Comparison of ENCODE assay signal across 29 mouse cellular contexts in genomic region chr5:144165756-144166155, GRCm38 (mm10). TPM values are rescaled to one million over a fixed set of nuclear protein-coding genes. Genes with fewer than 3 reads are reported as not detected.
DNase-seq lines count a peak whose midpoint lies in the region; ATAC-seq lines count a peak whose summit lies in the region.
"Had no signal": no experiment of that assay in that cellular context is flagged by ENCODE, and none has a peak within 500 bp of the region (broad histone marks: within the 10 kb centered on the region; RNA-seq: fewer than 3 reads in every experiment).

No protein-coding gene starts in this region.

- H3K27me3 ChIP-seq in megakaryocyte, embryonic 14.5 days (replicated peaks): no peaks in the 10 kb centered on the region
- H3K27me3 ChIP-seq: heart, embryonic 12.5 days; limb, embryonic 13.5 days; lung, embryonic 15.5 days; midbrain, embryonic 12.5 days; neural tube, embryonic 13.5 days had no signal

- peak overlapping the region; percentile 57 for H3K4me3 ChIP-seq in megakaryocyte, embryonic 14.5 days (replicated peaks)
- H3K4me3 ChIP-seq: erythroblast, embryonic 14.5 days; gastrocnemius, adult 2 months; heart, adult 2 months; heart, embryonic 12.5 days; hindbrain, embryonic 10.5 days; limb, embryonic 13.5 days; lung, embryonic 15.5 days; midbrain, embryonic 12.5 days; myocyte; neural tube, embryonic 13.5 days had no signal

- no peak for ATAC-seq in megakaryocyte, adult 5-6 weeks (ENCODE audit: poor library complexity, severe bottlenecking)
- peak; percentile 83 for ATAC-seq in CD4-positive, CD25-positive, alpha-beta regulatory T cell, adult 4 months
- peak; percentile 83 for ATAC-seq in inflammation-experienced regulatory T-cells, adult 6 months
- ATAC-seq: forebrain, embryonic 16.5 days; hindbrain, embryonic 16.5 days had no signal

- H3K36me3 ChIP-seq in megakaryocyte, embryonic 14.5 days (replicated peaks; ENCODE audit: low read length): peaks cover 62% of the 10 kb centered on the region

- H3K9me3 ChIP-seq in megakaryocyte, embryonic 14.5 days: no peaks in the 10 kb centered on the region
- H3K9me3 ChIP-seq: heart, embryonic 12.5 days; hindbrain, embryonic 10.5 days; limb, embryonic 13.5 days; lung, embryonic 15.5 days; midbrain, embryonic 12.5 days; neural tube, embryonic 13.5 days had no signal

- H3K4me1 ChIP-seq in megakaryocyte, embryonic 14.5 days: peaks cover 22% of the 10 kb centered on the region
- H3K4me1 ChIP-seq: limb, embryonic 13.5 days; lung, embryonic 15.5 days; midbrain, embryonic 12.5 days; neural tube, embryonic 13.5 days had no signal

- DNase-seq in kidney, postnatal 25 days: no peak
- DNase-seq in gastrocnemius, postnatal 10 days: no peak
- no peak for DNase-seq in testis, postnatal 10 days (ENCODE audit: low spot score)
- DNase-seq: adrenal gland, adult 8-10 months; B cell, adult 2 months; cerebellum, adult 9-10 months; gastrocnemius, adult 2 months; heart, adult 2 months; heart, postnatal 10 days; kidney, adult 11 months; kidney, postnatal 4 days; thymus, adult 2 months; thymus, postnatal 4 days had no signal

RNA-seq across cellular contexts. Expression of gene Bhlha15, which starts 24.3 kb away (rescaled TPM):
- polyA plus RNA-seq in megakaryocyte, embryonic 14.5 days (2012; ENCODE audit: insufficient read depth, low replicate concordance): 0.15 and 0.63 TPM in 2 replicates
- 0.07 and 0.16 TPM in 2 replicates for total RNA-seq in megakaryocyte, adult 5-6 weeks (2015)
- total RNA-seq in megakaryocyte, adult 5-6 weeks (2017): 0.07 TPM in 1 of 2 replicates, not detected in the other
- polyA plus RNA-seq in CD4-positive, CD25-positive, alpha-beta regulatory T cell, adult 4 months (2017; shearing (Covaris generic)): under 1 TPM in 1 of 2 experiments, not detected in 1; 0.39 TPM
- polyA plus RNA-seq in inflammation-experienced regulatory T-cells, adult 6 months (2017; shearing (Covaris generic)): under 1 TPM in 2 of 3 experiments, not detected in 1; 0.21 to 0.26 TPM
- total RNA-seq in gastrocnemius, postnatal 10 days (2021): under 1 TPM in 1 of 2 experiments, not detected in 1; 0.32 TPM
- total RNA-seq: gastrocnemius, adult 2 months; gastrocnemius, postnatal 4 days; heart, adult 2 months; heart, postnatal 10 days; midbrain, postnatal 0 days had no signal
- polyA plus RNA-seq: erythroblast, embryonic 14.5 days; midbrain, embryonic 12.5 days had no signal

RNA-seq across cellular contexts. Expression of gene Tecpr1, which starts 57.7 kb away (rescaled TPM):
- 2.8 and 13.2 TPM in 2 replicates for polyA plus RNA-seq in megakaryocyte, embryonic 14.5 days (2012; ENCODE audit: insufficient read depth, low replicate concordance)
- 6.0 and 9.8 TPM in 2 replicates for total RNA-seq in megakaryocyte, adult 5-6 weeks (2015)
- 8.0 and 13.0 TPM in 2 replicates for total RNA-seq in megakaryocyte, adult 5-6 weeks (2017)
- polyA plus RNA-seq in CD4-positive, CD25-positive, alpha-beta regulatory T cell, adult 4 months (2017; shearing (Covaris generic)): 100 to 1,000 TPM in 1 of 2 experiments, 10 to 100 TPM in 1; 78.5 to 109 TPM
- 10 to 100 TPM; 74.3 to 93.5 (median 81.1) TPM for polyA plus RNA-seq in inflammation-experienced regulatory T-cells, adult 6 months (2017; shearing (Covaris generic))
- total RNA-seq in gastrocnemius, postnatal 10 days (2021): 10 to 100 TPM; 17.8 to 21.3 TPM
